Mouse (Mus musculus) adrenal gland, postnatal 14 days (tissue): ENCODE data around the gene Wasf2. TPM values are rescaled to one million over a fixed set of nuclear protein-coding genes. Genes with fewer than 3 reads are reported as not detected.

ENCODE experiments used
- DNase-seq: peaks from one replicate; pipeline ENCODE4 v3.0.0; 2021; ENCODE audit warnings: mixed read lengths
- microRNA-seq, 2 experiments: library from miRNA; unstranded; fragments of <30 nt; microRNA quantifications; one replicate each; pipeline ENCODE4 v1.2.0; 2021
- total RNA-seq: library from RNA; stranded (reverse); gene quantifications from 2 replicates; pipeline ENCODE4 v1.2.3, GENCODE M21; 2021

Gene Wasf2
- total RNA-seq, 1 experiment from 2014 or later = 117 TPM

GRCm38 (mm10) chr4:133240490-133240921 lies 110.2 kb downstream of the Wasf2 start, which contains the start of gene Map3k6:
Gene Map3k6 (plus strand): TSS chr4:133240818.
- DNase-seq = peak; percentile 94

GRCm38 (mm10) chr4:133240934-133241908 lies 110.9 kb downstream of the Wasf2 start:
- peak; percentile 96 for DNase-seq

GRCm38 (mm10) chr4:133241910-133242309 lies 111.6 kb downstream of the Wasf2 start:
- no peak for DNase-seq

GRCm38 (mm10) chr4:133242710-133243109 lies 112.4 kb downstream of the Wasf2 start:
- no peak for DNase-seq

GRCm38 (mm10) chr4:133243538-133243937 lies 113.2 kb downstream of the Wasf2 start:
- DNase-seq = no peak

- DNase-seq = no peak
Observed at GRCm38 (mm10) chr4:133244289-133244688, 114.0 kb downstream of the Wasf2 start.

GRCm38 (mm10) chr4:133247072-133247471 lies 116.8 kb downstream of the Wasf2 start:
- DNase-seq = peak; percentile 60

- DNase-seq = no peak
Observed at GRCm38 (mm10) chr4:133247806-133248449, 117.6 kb downstream of the Wasf2 start.

Small RNA genes lying within 50 kb of the gene (microRNA-seq; reads per million reads assigned to microRNA genes)
- gene Mir7017 = 0.76 to 0.85 reads per million in 2 experiments

Other genes with a start within 250 kb of the Wasf2 start
- 49.7 and 53.3 TPM in 2 replicates for gene Stx12, start 246.0 kb upstream of the Wasf2 start, total RNA-seq
- gene Fam76a, start 207.9 kb upstream of the Wasf2 start, total RNA-seq = 32.6 and 33.8 TPM in 2 replicates
- 0.78 and 1.8 TPM in 2 replicates for gene Fgr, start 156.4 kb upstream of the Wasf2 start, total RNA-seq
- 65.0 and 71.9 TPM in 2 replicates for gene Ahdc1, start 119.2 kb upstream of the Wasf2 start, total RNA-seq
- 2.4 and 5.0 TPM in 2 replicates for gene Cd164l2, start 81.6 kb downstream of the Wasf2 start, total RNA-seq
- 0.19 TPM in 2 replicates for gene Gpr3, start 82.0 kb downstream of the Wasf2 start, total RNA-seq
- 35.3 and 61.4 TPM in 2 replicates for gene Map3k6, start 110.3 kb downstream of the Wasf2 start, total RNA-seq
- gene Sytl1, start 132.6 kb downstream of the Wasf2 start, total RNA-seq = 5.3 and 6.2 TPM in 2 replicates
- gene Tmem222, start 147.3 kb downstream of the Wasf2 start, total RNA-seq = 48.7 and 55.0 TPM in 2 replicates
- gene Wdtc1, start 223.0 kb downstream of the Wasf2 start, total RNA-seq = 53.3 and 55.1 TPM in 2 replicates
- 46.4 and 49.9 TPM in 2 replicates for gene Slc9a1, start 239.2 kb downstream of the Wasf2 start, total RNA-seq